Mouse (Mus musculus) gastrocnemius, postnatal 10 days (tissue): Measurements from ENCODE around the gene Tor1aip2. TPM values are rescaled to one million over a fixed set of nuclear protein-coding genes. Genes with fewer than 3 reads are reported as not detected.
"Not testable (repeated sequence)": the region's sequence is repeated elsewhere in the genome, so short reads cannot be mapped to it uniquely, and the experiment has no call there.

Experiments
- DNase-seq: peaks from one replicate; pipeline ENCODE4 v3.0.0; 2021; ENCODE audit warnings: mixed read lengths
- long read RNA-seq, 2 experiments: library from polyadenylated mRNA; stranded (forward); transcript quantifications; one replicate each; pipeline ENCODE4 v2.0.0; 2021
- total RNA-seq, 2 experiments: library from RNA; stranded (reverse); gene quantifications; 2 replicates each; pipeline ENCODE4 v1.2.3; 2021

Gene Tor1aip2
- total RNA-seq = 10 to 100 TPM; 64.9 to 78.2 TPM
- long read RNA-seq, experiment 1, full-length matches to known transcripts = 31 of 51 reads
- long read RNA-seq, experiment 1, partial matches to known transcripts = 0 of 51 reads
- long read RNA-seq, experiment 1, other reads (novel, unspliced or antisense) = 20 of 51 reads
- long read RNA-seq, experiment 2, transcript Tor1aip2-203 (3 exons, 2,589 nt) = major isoform, 13 of 38 reads
- long read RNA-seq, experiment 2, transcript Tor1aip2-202 (2 exons, 2,529 nt) = minor isoform, 9 of 38 reads
- long read RNA-seq, experiment 2, partial matches to known transcripts = 0 of 38 reads
- long read RNA-seq, experiment 2, other reads (novel, unspliced or antisense) = 13 of 38 reads

DNA sequence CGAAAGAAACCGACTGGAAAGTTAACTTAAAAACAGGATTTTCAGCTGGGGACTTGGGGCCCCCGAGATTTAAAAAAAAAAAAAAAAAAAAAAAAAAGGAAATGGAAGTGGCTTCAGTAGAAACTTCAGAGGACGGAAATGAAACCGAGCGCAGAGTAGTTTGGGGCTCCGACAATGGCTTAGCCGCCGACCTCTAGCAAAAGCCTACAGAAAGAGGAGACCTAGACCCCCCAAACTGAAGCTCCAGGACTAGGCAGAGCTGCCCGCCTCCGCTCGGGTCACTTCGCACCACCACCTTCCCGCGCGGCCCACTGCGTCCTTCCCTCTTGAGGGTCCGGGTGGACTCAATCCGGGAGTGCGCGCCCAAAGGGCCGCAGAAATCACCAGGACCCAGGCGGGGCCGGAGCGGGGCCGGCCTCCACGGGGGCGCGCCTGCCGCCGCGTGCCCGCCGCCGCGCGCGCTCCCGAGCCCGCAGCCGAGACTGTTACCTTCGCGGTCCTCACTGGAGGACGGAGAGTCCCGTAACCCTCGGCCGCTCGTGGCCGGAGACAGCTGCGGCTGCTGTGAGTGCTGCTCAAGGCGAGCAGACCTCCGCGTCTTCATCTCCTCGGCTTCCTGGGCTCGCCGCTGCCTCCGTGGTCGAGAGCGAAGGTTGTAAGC is at the start of gene Tor1aip2:
Gene Tor1aip2, plus strand, starts transcription at position 135 of the 661 bp plus-strand sequence.
- DNase-seq = peak; percentile 76

DNA sequence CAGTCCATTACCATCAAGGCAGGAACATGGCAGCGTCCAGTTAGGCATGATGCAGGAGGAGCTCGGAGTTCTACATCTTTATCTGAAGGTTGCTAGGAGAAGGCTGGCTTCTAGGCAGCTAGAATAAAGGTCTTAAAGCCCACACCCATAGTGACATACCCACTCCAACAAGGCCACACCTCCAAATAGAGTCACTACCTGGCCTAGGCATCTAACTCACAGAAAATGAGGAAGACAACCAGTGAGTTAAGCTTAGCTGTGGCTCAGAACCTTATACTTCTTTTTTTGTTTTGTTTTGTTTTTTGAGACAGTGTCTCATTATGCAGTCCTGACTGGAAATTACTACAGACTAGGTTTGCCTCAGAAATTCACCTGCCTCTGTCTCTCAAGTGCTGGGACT is 47.6 kb upstream of the Tor1aip2 start:
- DNase-seq = no peak

DNA sequence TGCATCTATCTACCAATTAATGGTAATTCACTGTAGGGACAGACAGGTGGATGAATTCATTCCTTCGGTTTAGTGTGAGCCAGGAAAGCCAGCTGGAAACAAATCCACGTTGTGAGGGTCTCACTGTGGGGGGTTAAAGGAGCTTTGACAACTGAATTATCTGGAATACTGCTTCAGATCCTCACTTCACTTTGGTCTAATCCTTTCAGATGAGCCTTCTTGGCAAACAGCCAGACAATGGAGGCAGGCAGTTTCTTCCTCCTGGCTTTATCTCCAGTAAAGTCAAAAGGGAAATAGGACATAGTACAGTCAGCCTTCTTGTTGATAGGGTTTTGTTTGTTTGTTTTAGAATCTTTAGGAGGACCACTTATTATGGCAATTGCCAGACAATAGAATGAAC is 45.8 kb upstream of the Tor1aip2 start:
- DNase-seq = no peak

DNA sequence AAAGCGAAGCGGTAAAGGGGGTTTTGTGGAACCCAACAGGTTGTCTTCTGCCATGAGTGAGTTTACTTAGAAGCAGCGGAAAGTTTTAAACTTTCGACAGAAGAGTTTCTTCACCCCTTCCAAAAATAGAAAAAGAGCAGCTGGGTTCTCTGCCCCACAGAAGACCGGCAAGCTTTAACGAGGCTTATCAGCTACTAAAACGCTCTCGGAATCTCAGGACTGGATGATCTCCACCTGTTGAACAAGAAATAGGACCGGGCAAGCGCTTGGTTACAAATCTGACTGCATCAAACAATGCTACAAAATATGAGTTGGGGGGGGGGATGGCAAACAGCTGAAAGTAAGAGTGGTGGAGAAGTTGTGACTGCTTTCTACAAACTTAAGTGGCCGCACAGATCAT is 44.8 kb upstream of the Tor1aip2 start:
- no peak for DNase-seq

DNA sequence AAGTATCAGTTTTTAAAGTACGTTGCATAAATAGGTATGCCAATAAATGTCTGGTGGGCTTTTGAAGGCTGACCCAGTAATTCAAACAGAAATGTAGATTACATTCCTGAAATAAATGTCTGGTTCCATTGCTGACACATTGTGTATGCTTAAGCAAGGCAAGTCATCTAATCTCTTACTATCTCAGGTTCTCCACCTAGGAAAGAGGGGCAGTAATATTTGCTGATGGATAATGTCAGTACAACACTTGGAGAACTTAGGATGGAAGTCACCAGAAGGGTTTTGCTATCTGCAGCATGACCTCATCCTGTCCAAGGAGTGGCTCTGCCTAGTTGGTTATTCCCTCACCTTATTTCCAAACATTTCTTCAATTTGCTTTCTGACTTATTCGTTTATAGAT is 40.7 kb upstream of the Tor1aip2 start:
- DNase-seq = no peak

DNA sequence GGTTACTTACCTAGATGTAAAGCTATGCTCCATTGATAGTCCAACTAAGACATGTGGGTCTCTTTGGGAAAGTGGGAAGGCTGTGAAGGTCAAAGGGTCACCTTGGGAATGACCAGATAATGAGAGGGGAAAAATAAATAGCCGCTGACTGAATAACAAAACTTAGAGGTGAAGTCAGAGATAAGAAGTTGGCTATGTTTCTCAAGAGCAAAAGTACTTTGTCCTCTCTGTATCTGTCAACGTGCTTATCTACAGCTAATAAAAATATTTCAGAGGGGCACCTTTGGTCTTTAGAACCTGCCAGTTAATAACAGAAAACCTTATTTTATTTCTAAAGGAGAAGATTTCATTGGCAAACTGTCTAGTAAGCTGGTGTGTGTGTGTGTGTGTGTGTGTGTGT is 39.6 kb upstream of the Tor1aip2 start:
- no peak for DNase-seq

DNA sequence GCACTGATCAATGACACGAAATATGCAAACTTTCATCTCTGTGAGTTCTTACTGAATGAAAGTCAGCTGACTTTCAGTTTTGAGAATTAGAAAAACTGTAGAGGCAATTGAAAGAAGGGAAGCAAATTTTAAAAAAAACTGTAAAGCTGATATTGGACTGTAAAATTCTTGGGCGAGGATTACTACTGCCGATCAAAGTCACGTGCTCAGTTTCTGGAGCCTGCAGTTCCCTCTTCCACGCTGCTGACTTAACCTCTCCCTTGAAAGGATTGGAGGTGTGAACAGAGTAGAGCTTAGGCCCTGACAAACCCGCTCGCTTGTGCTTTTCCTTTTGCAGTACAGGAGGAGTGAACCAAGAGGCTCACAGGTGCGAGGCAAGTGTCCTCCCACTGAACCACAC is 32.8 kb upstream of the Tor1aip2 start:
- no peak for DNase-seq

DNA sequence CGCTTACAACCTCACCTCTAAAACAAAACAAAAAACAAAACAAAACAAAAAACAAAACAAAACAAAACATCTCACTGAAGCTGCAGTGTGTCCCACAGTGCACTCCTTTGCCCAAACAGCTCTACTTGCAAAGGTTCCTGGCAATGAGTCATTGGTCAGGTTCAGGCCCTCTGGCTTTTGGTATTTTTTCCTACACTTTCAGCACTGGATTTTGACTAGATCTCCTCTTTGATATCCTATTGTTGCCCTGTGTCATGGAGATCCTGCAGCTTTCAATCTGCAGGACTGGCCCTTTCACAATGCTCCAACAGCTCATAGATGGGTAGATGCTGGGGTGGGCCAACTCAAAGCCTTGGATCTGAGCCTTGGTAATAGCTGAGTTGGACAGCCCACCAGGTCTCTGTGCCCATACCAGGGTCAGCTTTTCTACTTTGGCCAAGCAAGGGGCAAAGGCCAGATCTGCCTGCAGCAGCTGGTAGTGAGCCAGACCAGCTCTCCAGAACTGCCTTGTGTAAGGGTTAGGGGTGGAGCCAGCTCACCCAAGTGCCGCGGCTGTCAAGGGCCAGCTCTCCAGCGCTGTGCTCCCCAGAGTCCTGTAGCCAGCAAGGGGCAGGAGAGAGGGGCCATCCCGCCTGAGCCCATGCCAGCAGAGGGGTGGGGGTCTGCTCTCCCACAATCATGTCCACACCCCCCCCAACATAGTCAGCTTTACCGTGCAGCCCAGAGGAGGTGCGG is 31.8 kb upstream of the Tor1aip2 start:
- DNase-seq = peak; percentile 14

DNA sequence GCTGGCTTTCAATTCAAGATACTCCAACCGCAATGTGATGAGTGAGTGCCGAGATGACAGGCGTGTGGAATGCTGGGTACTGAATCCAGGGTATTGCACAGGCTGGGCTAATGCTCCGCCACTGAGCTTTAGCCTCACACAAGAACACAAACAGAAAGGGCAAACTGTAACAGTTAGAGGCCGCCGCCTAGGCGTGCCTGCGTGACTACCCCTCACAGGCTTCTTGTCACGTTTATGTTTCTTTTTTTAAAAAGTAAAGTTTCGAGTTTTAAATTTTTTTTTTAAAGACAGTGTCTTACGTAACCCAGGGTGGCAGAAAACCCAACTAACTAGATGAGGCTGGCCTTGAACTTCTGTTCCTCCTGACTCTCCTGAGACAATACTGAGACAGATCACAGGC is 29.3 kb upstream of the Tor1aip2 start:
- no peak for DNase-seq

DNA sequence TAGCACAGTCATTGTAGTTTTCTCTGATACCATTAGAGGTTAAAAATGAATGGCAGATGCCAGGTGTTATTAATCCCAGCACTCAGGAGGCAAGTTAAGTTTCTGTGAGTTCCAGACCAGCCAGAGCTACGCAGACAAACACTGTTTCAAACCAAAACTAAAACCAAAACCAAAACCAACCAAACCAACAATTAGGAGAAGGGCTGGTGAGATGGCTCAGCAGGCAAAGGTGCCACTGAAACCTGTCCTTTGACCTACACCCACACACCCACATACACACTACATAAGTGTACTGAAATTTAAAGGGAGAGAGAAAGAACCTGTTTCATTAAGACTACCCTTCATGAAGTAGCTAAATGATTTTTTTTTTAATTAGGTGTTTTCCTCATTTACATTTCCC is 26.2 kb upstream of the Tor1aip2 start:
- no peak for DNase-seq

DNA sequence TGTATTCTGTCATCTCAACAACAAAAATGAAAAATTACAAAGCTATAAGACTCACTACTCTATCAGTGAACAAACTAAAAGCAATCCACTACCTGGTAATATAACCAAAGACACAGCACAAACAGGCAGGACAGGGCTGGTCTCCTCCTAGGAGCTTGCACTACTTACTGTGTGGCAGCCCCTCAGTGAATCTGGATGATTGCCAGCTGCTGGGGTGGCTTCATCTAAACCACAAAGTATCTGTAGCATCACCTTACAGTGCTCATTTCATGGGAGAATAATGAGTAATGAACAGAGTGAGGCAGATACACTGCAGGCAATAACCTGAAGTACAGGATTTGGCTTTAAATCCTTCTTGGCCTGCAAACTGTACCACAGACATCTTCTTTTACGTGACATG is 15.4 kb upstream of the Tor1aip2 start:
- DNase-seq = no peak

DNA sequence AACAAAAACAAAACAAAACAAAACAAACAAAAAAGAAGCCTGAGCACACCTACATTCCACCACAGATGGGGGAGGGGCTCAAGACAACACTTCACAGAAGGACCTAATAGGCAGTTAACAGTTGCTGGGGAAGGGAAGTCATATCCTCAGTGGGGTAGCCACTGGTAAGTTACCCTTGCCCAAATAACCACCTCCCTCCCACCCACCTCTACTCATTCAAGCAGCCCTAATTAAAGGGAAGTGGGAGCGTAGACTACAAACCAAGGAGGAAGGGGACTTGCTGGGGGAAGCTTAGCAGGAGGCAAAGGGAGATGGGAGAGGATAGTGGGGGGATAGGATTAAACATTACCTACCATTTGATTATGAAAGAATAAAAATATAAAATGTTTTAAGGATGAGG is 14.8 kb upstream of the Tor1aip2 start:
- DNase-seq = no peak

DNA sequence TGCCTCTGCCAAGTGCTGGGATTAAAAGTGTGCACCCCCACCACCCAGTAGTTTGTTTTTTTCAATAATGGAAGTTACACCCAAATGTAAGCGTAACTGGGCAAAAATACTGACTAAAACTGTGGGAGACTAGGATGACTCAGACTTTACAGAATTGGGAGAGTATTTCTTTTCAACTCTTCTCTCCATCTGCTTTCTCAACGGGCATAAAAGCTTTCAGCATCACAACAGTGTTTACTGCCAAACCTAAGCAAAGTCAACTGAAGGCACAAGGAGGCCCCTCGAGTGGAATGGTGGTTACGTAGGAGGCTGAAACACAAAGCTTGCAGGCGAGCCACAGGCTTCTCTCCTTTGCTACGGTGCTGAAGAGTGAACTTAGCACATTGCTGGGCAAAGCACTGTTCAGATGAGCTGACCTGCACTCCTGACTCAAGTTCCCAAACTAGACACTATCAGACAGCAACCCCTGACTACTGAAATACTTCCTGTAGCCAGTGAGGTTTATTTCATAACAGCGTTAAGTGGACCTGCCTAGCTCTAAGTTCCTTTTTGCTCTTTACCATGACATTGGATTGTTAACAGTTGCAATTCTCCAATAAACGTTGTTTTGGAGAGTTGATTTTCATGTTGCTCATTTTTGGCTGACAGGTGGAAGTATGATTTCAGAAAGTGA is 10.2 kb upstream of the Tor1aip2 start:
- DNase-seq = no peak

DNA sequence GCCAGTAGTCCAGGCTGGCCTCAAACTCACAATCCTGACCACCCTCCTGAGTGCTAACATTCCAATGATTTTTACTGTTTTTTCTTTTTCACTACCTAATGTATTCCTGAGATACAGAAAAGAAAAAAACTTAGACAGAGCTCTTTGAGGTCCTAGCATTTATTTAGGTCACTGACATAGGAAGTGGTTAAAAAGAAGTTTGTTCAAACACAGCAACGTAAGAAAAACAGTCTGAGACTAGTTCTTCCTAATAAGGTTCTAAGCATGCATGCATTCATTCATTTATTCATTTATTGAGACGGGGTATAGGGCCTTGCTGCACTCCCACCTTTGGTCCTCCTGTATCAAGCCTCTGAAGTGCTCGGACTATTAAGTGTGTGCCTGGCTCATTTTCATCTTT is 7.4 kb upstream of the Tor1aip2 start:
- DNase-seq = no peak

DNA sequence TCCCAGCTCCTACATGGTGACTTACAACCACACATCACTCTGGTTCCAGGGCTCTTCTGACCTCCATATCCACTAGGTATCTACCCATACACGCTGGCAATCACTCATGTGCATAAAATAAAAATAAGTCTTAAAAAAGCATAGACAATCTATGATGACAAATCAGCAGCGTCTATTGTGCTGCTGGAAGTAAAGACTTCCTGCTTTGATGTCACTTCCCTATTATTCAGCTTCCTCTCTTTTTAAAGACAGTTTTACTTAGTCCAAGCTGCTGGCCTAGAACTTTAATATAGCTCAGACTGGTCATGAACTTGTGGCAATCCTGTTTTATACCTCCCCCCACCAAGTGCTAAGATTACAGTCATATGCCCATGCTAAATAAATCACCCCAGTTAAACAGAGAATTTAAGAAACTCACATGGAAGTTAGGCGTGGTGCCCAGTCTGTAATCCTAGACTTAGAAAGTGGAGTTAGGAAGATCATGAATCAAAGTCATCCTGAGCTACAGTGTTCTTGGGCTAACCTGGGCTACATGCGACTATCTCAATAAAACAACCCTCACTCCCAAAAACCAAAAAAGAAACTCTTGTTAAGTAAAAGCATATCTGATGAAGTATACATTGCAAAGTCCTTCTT is 6.7 kb upstream of the Tor1aip2 start:
- DNase-seq = no peak

DNA sequence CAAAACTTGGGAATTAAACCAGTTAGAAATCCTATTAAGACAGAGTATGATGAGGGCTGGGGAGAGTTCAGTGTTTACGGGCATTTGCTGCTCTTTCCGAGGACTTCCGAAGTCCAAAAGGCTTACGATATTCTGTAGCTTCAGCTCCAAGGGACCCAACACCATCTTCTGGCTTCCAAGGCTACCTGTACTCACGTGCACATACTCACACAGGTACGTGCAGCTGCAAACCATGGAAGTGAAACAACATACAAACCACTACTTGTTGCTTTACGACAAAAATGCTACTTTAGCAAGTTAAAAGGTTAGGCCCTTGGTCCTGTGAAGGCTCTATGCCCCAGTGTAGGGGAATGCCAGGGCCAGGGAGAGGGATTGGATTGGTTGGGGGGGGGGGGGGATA is 1.3 kb upstream of the Tor1aip2 start:
- DNase-seq = no peak

DNA sequence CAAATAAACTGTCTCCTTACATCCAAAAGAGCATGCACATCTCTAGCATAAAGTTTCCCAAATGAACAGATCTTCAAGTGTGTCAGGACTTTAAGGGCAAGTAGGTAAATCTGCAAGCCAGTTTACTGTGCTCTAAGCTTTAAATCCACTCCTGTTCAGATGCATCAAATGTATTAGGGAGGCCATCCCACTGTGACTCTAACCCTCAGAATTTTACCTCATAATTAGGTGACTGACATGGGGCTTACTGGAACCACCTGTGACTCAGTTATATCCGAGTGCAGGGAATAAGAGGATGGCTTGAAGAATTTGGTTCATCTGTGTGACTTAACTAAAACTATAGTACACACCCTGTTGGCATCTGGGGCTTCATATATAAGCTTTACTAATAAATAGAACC is 542 bp upstream of the Tor1aip2 start:
- DNase-seq = no peak

DNA sequence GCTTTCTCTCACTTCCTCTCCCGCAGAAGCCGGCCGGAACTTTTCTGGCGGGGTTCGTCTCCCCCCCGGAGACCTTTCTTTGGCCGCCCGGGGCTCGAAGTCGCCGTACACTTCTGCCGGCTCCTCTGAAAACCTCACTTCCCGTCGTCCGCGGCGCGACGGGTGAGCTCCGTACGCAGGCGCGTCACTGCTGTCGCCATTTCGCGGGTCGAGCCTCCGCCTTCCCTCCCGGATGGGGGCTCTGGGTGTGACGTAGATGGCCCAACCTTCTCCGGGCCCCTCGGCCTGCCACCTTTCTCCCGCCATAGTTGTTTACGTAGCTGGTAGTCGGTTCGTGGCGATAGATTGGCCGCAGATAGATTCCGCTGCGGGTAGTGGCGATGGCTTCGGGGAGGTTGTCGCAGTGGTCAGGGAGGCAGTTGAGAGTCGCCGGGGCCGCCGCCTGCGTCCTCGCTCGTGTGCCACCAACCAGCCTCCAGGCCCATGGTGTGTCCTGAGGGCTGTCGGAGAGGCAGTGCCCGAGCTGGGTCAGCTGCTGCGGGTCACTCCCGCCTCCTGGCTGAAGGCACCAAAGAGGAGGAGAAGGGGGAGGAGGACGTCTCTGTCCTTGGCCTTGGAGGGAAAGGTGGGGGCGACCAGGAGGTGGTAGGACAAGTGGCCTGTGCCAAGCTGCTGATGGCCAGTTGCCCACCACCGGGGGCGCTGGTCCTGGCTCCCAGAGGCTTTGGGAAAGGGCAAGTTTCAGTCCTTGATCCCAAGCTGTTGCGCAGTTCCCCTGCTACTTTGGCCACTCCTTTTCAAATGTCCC is 931 bp downstream of the Tor1aip2 start, which contains the start of gene Tor1aip1:
Gene Tor1aip1, minus strand, starts transcription at position 551 of the 808 bp plus-strand sequence.
- peak; percentile 99 for DNase-seq

DNA sequence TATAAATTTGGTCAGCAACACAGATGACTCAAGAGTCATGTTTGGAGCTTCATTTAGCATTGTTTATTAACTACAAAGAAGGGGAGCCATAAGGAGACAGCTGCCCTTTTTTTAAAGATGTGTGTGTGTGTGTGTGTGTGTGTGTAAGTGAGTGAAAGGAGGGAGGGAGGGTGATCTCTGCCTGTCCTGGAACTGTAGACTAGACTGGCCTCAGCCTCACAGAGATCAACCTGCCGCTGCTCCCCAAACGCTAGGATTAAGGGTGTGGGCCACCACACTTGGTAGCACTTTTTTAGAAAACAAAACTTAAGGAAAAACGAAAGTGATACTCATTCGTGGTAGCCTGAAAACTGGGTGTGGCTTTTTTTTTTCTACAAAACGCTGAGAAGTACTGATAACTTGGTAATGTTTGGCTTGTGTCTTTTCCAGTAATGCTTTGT is 2.0 kb downstream of the Tor1aip2 start:
- DNase-seq = peak; percentile 15

DNA sequence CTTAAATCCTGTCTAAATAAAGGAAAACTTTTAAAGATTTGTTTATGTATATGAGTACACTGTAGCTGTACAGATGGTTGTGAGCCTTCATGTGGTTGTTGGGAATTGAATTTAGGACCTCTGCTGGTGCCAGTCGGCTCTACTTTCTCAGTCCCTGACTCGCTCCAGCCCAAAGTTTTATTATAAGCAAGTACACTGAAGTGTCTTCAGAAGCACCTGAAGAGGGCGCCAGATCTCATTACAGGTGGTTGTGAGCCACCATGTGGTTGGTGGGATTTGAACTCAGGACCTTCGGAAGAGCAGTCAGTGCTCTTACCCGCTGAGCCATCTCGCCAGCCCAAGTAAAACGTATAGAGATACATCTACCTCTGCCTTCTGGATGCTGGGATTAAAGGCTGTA is 4.8 kb downstream of the Tor1aip2 start:
- not testable (repeated sequence) for DNase-seq

DNA sequence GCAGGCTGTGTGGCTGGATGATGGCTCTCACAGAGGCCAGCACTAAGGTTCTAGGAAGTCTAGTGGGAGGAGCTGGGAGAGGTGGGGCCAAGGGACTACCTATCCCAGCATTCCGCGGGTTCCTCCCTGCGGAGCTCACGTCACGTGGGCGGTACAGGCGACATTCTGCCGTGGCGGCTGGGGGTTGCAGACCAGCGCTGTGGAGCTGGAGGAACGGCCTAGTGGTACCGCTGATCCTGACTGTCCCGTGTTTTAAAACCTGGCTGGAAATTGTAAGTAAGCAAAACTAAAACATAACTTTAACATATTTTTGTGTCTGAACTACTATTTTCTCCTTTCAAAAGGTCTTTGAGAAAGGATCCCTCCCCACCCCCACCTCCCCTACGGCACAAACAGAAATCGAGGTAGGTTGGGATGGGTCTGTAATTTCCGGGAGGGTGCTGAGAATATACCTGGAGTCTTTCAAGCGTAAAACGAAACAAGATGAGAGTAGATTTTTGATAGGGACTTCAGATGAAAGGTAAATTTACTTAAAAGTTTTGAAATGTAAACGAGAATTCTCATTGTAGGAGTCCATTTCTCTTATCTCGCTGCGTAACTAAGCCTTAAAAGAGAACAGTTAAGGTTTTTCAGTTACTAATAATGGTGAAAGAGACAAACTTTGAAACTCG is 5.7 kb downstream of the Tor1aip2 start:
- DNase-seq = peak; percentile 89
